Mouse (Mus musculus) layer of hippocampus, adult 9-10 months (tissue): ENCODE measurements at regions not wholly inside any gene's neighbourhood (a gene's known extent, or its start where the extent isn't known, plus 50 kb on each side); places are given as distances from the start of the nearest gene placed in this dataset.

Source experiments
- DNase-seq: peaks from one replicate; pipeline ENCODE4 v3.0.0; 2022; ENCODE audit warnings: low spot score

DNA sequence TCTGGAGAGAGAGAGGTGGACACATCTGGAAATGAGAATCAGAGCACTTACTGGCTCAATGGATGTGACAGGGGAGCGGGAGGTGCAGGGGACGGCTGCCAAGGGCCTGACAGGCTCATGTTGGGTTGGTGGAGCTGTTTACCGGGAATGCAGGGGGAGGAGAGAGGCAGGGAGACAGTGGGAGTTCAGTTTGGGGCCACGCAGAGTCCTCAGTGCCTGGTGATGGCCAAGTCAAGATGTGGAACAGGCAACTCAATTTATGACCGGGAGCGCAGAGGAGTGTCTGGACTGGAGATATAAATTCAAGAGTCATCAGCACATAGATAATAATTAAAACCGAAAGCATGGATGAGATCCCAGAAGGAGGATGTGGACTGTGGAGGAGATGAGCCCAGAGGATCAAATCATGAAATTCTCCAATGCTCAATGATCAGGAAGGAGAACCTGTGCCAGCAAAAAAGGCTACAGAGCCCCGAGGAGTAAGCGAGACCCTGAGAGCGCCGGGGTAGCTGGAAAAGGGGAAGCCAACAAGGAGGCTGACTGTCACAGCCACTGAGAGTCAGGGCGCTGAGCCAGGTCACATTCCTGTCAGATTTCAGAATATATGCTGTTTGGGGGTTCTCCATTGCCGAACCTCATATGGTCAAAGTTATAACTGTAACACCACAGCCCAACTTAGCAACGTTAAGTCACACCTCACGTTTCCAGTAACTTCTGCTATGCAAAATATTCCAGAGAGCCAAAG is 358.0 kb upstream of the Npvf start:
- no peak for DNase-seq

DNA sequence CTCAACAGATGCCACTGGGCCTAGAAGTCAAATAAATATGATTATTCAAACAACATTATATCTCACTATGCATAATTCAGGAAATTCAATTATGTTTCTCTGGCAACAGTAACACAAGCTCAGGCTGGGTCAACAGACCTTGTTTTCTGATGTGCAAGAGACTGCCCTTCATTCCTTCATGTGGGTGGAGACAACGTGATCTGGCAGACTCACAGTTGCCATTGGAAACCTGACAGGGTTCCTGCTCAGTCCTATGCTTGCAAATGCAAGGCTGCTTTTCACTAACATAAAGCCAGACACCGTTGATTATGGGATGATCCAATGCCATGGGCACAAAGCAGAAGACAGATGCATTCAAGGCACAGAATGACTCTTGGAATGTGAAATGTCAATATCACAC is 361.5 kb upstream of the Npvf start:
- no peak for DNase-seq

DNA sequence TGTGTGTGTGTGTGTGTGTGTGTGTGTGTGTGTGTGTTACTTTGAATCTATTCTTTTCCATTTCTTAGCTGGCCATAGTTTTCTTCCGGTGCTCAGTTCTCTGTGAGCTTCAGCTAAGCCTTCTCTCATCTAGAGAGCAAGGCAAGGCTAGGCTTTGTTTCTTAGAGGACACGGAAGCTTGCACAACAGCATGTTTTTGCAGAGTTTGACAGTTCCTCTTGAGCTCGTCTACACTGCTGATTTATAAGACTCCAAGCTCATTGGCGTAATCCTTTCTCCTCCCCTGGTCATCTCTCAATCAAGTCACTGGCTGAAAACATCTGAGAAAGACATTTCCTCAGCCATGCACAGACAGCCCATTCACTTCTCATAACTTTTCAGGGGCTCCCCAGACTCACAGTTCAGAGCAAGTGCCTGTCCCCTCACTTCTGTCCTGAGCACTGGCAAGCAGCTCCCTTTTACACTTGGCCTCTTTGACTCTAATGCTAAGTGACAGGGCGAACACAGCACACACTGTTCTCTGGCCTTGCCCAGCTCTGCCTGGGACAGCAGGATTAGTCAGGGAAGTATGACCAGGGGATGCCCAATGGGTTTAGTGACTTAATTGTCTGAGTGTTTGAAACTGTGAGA is 362.3 kb upstream of the Npvf start:
- DNase-seq: no peak

DNA sequence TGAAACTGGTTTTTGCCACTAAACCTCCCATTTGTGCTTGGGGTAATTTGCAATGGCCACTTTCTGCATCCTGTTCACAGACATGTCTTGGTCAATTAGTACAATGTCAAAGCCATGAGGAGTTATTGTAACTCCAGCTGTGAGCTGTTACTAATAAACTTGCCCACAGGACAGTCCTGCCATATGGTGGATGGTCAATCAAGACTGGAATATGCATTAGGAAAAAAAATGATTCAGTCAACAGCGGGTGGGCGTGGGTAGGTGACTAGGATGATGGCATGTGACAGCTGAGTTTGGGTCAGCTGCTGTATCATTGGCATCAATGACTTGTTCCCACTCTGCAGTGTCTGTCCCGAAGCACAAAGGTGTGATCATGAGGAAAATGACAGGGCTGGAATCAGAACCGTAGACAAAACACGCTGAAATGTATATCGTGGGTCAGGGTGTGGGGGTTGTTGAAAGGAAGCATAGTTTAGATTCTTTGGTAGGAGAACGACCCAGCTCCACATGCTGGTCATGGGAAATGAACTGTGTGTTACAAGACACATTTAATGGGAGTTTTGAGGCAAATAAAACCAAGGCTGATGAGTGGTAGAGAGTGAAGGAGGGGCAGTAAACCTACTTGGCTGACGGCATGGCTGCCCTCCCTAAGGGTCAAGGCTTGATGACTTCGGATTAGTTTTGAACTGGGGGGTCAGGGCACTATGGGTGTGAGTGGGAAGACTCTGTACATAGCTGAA is 363.2 kb upstream of the Npvf start:
- no peak for DNase-seq

DNA sequence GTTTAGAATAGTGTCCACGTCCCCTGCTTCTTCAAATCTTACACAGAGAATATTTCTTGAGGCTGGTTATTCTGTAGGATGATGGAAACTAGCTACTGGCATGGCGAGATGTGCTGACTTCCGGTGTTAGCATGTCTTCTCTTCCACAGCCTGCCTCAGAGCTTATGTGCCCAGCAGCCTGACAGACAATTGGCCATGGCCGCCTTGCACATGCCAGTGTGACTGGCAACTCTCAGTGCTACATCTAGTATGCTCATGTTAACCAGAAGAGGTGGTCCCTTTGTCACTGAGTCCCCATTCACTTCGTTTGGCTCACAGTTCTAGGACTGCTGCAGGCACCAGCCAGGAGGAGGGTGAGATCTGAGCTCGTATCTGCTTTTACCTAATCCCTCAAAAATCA is 367.0 kb upstream of the Npvf start:
- no peak for DNase-seq

DNA sequence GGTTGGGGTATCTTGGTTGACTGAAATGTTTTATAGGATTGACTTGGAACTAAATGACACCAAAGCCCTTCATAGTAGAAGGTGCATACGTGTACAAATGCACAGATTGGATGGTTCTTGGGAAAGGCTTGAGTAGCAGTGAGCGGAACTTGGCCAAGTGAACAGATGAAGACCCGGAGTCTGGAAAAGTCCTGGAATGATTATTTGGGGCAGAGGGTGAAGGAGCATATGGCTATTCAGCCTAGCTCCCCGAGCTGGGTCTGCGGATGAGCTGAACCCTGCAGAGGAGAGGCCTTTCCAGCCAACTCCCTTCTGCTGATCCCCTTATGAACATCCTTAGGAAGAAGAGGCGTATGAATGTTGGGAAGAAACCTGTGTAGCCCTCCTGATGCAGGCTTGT is 369.1 kb upstream of the Npvf start:
- no peak for DNase-seq

DNA sequence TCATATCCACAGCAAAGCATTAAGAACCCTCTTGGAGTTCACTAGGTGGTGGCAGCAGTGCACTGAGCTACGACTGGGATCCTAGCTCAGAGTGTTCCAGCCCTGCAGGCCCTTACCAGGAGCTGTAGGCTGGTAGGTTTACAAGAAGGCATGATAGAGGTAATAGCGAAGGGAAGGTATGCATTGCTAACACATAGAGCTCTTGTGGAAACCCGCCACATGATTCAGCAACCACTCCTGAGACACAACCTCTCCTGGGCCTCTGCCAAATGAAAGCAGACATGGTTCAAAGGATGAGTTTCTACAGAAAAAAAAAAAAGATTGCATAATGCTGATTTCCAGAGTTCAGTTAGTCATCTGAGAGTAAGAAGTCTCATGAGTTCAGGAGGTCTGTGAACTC is 370.5 kb upstream of the Npvf start:
- no peak for DNase-seq

DNA sequence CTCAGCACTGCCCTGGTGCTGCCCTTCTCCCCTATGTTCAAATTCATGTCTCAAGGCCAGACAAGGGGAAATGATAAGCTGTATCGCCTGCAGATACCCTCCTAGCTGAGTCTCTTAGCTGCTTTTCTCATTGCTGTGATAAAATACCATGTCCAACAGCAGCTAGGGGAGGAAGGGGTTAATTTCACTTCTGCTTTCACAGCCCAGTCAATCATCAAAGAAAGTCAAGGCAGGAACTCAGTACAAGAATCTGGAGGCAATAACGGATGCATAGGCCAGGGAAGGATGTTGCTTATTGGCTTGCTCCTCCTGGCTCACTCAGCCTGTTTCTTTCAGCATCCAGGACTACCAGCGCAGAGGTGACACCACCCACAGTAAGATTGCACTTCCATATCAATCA is 371.2 kb upstream of the Npvf start:
- DNase-seq: no peak

DNA sequence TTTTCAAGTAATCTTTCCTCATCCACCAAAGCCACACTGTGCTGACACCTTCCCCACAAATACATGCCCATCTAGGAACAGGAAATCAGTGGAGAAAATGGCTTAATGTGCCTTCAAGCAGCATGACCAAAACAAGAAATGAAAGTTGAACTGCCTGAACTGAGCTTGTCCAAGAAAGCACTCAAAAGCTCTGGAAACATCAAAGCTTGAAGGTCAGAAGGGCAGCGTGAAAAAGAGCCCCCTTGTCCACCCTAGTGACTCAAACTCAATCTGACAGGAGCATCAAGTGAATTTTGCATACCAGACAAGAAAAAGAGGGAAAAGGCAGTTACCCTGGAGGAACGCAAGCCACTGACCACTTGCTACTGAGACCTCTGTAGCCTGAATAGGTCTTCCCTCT is 373.1 kb upstream of the Npvf start:
- DNase-seq: no peak

DNA sequence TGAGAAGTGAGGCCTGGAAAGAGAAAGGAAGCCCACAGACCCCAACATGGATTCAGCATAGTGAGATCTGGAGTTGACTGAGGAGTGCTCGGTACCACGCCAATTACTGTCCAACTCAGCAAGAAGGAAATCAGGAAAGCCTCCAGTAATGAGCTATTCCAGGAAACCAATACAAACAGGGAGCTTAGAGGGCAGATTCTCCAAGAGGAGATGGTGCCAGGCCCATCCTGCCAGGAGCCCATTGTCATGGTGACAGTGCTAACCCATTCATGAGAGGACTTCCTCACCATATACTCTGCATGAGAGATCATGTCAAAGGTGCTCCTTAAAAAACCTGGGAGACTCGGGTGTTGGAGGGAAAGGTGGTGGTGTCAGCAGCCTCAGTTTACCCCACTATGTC is 375.3 kb upstream of the Npvf start:
- DNase-seq: no peak

DNA sequence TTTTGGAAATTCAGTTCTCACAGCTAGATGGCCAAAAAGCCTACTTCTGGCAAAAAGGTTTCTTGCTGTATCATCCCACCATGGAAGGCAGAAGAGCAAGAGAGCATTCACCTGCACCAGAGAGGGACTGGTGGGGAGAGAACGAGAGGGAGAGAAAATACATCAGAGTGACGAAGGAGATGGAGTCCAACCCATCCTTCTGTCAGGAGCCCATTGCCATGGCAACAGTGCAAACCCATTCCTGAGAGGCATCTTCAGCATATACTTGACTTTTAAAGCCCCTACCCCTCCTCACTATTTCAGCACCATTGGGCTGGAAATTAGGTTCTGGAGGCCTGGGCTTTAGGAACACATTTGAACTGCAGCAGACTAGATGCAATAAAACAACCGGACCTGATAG is 375.7 kb upstream of the Npvf start:
- no peak for DNase-seq

DNA sequence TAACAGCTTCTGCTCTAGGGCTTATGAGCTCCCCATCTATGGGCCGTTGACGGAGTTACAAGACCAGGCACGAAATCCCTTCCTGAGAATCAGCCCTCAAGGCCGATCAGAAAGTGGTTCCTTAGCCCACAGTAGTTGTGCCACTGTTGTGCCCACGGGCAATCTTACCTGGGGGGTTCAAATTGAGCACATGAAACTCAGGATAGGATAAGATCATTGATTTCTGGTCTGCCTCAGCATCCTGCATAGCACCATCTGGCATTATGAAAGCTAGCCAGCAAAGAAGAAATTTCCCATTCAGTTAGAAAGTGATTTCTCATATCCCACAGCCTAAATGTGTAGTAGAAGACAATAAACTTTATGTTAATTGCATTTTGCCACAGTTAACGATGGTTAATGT is 379.6 kb upstream of the Npvf start:
- no peak for DNase-seq

DNA sequence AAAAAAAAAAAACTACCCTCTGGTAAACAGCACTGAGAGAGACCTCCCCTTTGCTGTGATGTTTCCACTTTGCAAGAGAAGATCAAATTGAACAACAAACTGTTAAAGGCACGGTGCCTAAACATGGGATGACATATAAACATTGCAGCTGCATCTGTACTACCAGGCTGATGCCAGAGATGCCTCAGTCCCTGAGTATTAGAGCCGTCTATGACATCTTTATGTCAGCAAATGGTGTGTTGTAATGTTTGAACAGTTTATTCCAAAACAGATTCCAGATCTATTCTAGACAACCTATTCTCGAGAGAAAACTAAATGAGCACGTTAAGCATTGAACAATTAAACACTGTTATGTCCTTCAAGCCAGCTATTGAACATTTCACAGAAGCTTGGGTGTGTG is 381.8 kb upstream of the Npvf start:
- DNase-seq: no peak

DNA sequence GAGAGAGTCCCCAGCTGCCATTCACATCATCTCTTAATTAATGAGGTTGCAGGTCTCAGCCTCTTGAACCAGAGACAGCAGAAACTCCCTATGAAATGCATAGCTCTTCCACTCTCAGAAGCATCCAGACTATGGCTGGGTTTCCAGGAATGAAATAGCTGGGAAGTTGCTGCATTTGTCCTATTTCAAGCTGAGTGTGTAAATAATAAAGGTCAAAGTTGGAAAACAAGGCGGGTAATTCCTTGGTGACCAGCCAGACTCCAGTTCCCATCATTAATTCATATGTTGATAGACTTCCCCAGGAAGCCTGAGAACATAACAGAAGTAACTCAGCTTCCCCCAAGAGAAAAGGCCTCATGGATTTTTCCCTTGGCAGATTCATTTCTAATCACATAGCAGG is 382.3 kb upstream of the Npvf start:
- DNase-seq: no peak

DNA sequence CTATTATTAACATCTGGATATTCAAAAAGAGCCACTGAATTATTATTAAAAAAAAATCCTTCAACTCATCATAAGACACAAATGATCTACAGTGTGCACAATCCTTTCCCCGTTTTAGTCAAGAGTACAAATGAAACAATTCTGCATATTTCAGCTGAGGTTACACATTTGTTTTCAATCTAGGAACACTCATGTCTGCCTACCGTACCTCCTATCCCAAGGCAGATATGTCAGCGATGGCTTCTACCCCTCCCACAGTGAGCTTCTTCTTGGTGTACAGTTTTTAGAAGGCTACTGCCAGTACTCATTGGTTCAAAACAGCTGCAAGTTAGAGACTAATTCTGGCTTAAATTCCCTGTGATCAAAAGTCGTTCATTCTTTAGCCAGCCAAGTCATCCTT is 382.7 kb upstream of the Npvf start:
- DNase-seq: no peak

DNA sequence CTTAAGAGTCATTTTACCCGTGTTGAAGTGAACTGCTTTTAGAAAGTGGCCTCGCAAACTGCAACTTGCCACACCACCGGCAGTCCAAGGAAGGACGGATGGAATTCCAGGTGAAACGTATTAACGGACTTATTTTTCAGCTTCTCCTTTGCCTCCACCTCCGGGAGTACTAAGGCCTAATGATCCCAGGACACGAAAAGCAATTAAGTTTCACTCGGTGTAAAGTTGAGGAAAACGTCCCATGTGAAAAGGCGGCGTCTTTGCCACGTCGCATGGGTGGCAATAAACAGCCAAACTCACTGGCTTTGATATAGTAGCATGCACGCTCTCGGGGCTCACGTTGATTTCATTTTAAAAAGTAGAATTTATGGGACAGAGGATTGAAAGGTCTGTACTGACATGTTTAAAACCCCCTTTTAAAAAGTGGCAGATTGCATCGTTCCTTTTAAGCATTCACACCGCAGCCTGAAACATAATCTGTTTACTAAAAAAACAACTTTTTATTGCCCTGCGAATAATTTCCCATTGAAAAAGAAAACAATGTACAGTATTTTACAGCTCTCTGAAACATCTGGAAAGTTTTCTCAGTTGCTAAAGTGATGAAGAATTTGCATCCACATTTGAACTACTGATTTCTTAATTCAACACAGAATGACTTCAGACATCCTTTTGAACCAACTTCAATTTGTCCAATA is 385.4 kb upstream of the Npvf start:
- no peak for DNase-seq

DNA sequence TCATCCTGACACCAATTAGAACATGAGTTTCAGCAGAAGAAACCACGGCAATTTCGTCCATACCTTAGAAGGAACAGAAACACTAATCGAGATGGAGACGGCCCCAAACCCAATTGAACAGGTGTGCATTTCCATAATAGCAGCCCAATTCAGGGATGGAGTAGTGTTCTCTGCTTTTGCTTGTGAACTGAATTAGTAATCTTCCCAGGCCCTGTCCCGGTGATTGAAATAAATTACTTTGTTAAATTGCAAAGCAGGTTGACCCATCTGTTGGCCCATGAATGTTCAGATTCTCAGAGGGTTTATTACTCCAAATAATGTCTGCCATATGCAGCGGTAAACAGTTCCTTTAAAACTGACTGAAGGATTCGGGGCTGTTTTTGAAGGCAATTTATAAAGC is 388.5 kb upstream of the Nfe2l3 start:
- DNase-seq: no peak

DNA sequence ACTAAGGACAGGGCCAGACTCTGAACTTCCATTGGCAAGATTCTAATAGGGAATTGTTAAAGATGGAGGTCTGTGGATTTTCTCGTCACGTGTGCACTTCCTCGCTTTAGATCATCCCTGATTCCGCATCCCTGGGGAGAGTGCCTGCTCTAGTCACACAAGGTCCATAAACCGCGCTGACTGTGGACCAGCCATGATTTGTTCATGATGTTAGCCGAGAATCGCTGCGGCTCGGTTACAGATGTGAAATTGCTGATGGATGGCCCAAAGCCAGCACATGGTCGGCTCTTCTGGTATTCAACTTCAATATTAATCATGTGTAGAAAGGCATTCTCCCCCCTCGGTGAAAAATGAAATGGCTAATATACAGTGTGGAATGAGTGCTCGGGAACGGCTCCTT is 387.6 kb upstream of the Nfe2l3 start:
- no peak for DNase-seq

DNA sequence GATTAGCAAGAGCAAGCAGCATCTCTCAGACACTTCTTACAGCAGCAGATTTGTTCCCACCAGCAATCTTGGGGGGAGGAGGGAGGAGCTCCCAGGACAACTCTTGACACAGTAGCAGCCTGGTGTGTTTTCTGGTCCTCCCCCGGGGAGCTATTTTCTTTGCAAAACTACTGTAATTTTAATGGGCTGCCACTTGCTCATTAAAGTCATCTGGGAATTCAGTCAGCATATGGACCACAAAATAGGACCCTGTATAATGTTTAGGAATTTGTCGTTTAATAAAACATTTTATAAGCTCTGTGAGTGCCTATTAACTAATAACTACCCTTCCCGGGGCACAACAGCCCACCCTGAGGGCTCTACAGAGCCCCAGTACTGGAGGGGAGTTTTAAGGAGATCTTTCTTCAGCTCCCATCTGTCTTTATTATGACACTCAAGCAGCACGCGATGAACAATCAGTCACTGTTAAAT is 380.0 kb upstream of the Nfe2l3 start:
- DNase-seq: no peak

DNA sequence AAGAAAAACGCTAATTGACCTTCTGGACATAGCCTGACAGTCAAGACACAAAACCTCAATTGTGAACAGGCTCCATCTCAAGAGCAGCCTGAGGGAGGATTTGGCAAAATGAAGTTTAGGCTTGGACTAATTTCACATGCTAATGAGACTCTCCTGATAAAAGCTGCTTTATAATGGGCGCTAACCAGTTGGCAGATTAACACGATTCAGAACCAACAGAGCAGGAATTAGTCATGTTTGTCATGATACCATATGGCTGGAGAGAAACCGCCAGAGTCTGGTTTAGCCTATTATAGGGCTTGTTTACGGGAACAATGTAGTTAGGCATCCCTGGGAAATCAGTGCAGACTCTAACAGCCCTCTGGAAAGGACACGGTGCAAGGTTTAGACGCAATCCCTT is 375.2 kb upstream of the Nfe2l3 start:
- DNase-seq: peak; percentile 68

DNA sequence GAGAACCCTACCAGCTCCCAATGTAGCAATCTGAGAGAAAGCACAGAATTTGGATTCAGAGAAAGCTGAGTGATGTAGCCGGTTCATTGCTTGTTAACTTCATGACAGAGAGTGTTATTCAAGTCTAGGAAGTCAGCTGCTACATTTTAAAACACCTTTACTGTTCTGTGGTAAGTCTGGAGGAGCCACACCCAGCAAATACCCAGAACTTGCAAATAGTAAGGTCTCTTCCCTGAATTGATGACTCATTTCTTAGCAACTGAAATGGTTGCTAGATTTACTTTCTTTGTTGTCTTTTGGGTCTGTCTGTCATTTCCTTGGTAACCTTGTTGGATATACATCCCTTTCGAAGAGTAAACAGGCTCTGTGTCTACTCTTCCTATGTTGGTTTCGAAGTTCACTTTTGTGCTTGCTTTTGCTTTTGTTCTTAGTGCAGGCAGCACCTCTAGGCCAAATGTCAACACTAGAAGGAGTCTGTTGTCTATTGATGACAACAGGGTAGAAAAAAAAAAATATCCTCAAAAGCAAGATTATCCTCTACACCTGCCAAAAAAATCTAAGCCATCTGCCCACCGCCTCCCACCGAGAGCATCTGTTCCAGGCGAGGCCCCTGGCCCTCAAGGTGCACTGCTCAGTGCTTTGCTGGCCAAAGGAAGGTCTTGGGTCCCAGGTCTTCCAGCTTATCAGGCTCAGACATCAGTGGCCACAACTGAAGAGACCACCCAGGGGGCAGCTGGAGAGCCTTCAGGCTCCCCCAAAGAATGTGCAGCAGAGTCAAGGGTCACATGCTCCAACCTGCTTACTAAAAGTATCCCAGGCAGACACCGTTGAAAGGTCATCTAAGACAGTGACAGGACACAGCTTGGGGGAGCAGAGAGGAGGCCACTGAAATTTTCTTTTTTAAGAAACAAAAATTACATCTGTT is 372.3 kb upstream of the Nfe2l3 start:
- DNase-seq: no peak
